Mouse (Mus musculus): ENCODE measurements at regions not wholly inside any gene's neighbourhood (a gene's known extent, or its start where the extent isn't known, plus 50 kb on each side); places are given as distances from the start of the nearest gene placed in this dataset.

DNA sequence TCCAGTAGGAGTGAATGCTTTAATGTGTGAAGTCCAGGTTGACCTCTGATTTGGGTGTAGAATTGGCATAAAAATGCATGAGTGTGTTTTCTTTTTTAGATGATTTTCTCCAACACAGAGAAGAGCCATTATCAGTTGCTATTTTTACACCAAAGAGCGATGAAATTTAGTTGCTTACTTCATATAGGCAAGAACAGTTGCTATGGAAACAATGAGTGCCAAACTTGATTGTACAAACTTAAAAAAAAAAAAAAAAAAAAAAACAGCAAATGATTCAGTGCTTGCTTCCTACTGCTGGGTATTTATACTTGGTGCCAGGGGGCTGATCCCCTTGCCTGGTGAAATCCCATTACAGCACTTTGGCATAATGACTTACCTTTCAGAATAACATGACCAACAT, 268.0 kb downstream of the Sec23a start:
- peak in 1 of 2 experiments; percentile 17 for DNase-seq (ENCODE audit: low spot score in 2 of 2)

DNA sequence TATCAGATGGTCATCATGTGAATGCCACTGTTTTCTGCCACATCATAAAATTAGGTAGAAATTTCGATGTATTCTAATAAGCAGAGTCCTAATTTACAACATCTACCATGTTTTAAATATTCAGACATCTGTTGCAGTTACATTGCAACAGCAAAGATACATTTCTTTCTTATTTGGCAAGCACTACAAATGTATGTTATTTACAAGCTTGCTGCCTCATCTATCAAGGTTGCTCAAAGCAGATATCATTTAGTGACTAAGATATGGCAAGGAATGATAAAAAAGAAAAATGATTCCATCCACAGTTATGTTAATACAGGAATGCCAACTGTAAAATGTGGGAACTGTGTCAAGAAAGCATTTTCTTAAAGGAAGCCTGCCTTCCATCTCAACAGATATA, 283.7 kb downstream of the Sec23a start:
- DNase-seq (ENCODE audit: low spot score in 2 of 2): no peak

DNA sequence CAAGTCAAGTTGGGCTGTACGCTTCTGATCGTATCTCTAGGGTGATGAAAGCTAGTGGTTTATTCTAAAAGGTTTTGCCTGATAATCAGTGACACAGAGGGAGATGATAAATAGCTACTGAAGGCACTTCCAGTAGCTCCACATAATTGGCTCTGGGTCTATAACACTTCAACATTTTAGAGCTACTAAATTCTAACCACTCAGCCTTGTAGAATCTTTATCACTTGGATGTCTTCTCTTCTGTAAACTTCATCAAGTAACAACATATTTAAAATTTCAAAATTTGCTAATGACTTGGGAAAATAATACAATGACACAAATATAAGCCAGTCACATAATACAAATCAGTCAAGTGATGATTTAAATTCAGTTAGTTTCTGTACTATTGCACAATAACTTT, 284.3 kb downstream of the Sec23a start:
- no peak for DNase-seq (ENCODE audit: low spot score in 2 of 2)

DNA sequence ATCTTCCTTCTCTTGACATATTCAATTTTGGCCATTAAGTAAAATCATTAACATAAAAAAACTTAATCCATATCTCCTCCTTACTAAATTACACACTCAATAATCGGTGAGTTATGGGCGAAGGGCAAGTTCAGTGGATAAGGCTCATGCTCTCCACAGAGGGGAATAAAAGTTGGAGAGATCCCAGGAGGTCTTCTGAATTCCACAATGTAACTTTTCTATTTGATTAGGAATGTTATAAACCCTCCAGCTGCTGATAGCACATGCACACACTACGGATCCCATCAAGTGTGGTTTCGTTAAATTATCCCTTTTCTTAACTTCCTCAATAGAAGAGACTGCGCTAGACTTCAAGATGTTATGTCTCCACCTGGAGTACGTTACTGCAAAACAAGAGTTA, 293.9 kb downstream of the Sec23a start:
- DNase-seq (ENCODE audit: low spot score in 2 of 2): no peak

DNA sequence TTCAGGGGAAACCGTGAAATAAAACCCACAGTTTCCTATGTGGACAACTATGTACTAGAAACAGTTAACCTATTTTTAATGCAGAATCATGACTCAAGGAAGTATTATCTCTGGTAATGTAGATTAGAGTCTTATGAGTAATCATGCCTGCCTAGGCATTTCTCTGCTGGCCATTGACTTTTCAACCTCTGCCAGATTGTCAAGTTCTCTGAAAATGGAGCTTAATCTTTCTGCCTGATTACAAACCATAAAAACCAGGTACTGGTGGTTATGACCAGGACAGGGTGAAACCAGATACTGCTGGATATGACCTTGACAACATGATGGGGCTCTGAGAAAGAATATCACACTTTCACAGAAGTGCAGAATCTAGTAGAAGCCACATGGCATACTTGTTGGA, 297.6 kb downstream of the Sec23a start:
- DNase-seq (ENCODE audit: low spot score in 2 of 2): no peak

GRCm38 (mm10) chr12:58695680-58696079, 316.1 kb downstream of the Sec23a start:
- DNase-seq (ENCODE audit: low spot score in 2 of 2): no peak

DNA sequence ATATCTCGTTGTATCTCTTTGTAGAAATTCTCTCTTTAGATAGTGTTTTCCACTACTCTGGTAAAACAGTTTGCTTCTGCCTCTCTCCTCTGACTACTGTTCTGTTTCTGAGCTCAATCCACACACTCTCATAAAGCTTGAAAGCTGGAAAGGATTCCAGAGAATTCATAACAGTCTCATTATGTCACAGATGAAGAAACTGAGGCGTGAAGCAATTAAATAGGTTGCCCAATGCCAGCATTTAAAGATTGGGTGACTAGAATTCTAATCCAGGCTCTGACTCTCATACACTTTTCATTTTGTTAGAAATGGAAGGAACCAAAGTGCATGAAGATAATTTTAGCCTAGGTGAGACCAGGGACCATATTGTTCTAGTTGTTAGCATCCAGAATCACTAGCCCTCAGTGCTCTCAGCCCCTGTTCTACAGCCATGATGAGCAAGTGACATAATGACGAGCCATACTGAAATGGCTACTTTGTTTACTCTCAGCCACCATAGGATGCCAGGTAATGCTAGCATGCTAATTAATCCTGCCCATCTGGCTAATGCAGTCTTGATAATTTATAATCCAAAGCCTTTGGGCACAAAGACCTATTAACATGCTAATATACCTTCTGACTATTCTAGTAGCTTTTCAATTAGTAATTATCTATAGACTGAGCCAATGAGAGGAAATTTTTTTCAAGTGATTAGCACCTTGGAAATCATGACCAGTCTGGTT, 341.7 kb downstream of the Sec23a start:
- no peak for DNase-seq (ENCODE audit: low spot score in 2 of 2)

- peak in 1 of 2 experiments; percentile 26 for DNase-seq (ENCODE audit: low spot score in 2 of 2)
These were observed 357.2 kb downstream of the Sec23a start for GRCm38 (mm10) chr12:58654530-58655056.

DNA sequence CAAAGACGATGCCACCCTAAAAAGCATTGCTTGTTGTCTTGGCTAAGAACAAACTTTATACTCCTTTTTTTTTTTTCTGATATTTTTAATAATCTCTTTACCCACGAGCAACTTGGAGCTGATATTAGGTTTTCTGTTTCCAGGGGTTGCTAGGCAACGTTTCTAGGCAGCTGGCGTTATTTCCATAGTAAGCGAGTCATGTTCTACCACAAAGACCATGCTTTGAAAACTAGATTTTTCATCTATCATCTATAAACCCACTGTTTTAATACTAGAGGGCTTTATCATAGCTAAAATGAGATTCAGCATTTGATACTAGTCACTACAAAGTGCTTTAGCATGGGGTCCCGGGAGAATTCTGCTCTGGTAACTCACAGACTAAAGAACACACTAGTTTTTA, 358.1 kb downstream of the Sec23a start:
- DNase-seq (ENCODE audit: low spot score in 2 of 2): no peak

DNA sequence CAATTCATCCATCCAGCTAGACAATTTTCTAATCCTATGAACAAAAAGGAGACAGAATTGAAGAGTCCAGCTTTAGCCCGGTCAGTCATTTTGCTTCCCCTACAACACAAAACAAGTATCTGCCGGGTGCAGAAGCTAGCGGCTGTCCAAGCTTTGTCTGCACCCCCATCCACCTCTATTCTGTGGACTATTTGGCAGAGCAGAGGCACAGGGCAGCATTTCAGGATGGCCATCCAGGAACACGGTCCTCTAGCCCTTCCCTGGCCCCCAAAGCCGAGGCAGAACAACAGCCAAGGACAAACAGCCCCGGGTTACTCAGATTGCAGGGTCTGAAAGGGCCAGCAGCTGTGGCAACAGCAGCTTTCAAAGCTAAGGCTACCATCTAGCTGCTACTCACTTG, 358.6 kb downstream of the Sec23a start:
- no peak for DNase-seq (ENCODE audit: low spot score in 2 of 2)

GRCm38 (mm10) chr12:58652701-58653100, 359.1 kb downstream of the Sec23a start:
- DNase-seq (ENCODE audit: low spot score in 2 of 2): no peak

DNA sequence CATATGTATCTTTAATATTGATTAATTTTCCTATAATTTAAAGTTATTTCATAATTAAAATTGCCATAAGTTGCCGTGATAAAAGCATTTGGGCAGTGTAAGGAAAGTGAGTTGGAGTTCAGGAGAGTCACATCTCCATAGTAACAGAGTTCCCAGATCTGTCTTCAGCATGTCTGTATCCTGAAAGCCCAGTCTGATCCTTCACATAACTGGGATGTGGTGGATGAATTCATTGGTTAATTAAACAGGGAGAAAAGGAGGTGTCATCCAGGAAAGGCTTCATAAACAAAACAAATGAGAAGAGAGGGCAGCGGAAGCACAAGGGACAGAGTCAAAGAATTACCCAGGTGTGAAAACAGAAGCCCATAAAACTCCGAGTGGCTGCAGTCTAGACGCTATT, 363.5 kb downstream of the Sec23a start:
- DNase-seq (ENCODE audit: low spot score in 2 of 2): no peak

DNA sequence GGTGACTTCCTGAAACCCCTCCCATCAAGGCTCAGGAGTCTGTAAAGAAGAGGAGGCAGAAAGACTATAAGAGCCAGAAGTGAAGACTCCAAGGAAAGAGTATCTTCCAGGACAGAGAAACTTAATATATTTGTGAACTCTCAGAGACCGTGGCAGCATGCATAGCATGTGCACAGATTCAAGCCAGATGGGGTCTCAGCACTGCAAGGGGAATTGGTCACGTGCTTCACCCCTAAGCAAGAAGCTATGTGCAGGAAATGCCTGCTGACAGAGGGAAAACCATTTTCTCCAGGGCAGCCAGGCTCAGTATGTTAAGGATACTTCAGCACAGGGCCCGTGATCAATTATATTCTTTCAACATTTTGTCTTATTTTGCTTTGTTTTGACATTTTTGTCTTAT, 368.0 kb downstream of the Sec23a start:
- DNase-seq (ENCODE audit: low spot score in 2 of 2): no peak

DNA sequence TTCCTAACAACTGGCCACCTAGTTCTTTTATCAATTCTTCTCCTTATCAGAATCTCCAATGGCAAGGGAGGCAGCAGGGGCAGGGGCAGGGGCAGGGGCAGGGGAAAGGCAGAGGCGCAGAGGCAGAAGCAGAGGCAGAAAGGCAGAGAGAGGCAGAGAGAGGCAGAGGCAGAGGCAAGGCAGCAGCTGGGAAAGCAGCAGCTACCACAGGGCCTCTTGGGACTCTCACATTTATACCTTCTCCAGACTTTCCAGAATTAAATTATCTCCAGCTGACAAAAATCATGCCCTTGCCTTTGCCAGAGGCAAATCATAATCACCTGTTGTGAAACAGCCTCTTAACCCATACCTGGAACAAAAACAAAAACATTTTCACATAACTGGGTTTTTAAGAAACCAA, 370.4 kb upstream of the Clec14a start:
- DNase-seq (ENCODE audit: low spot score in 2 of 2): no peak

DNA sequence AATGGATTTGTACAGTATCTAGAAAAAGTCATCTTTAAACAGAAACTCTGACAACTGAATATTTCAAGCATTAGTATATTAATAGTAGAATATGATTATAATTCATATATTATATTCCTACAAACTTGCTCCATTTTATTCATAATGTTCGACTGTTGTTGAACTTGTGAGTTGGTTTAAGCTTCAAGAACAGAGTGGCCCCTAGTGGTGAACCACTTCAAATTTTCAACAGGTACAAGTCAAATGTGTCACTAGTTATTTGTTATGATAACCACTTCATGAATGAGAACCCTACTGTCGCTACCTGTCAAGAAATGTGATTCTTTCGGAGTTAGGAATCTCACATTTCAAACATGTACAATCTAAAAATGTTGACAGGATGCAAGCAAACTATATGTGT, 369.2 kb upstream of the Clec14a start:
- no peak for DNase-seq (ENCODE audit: low spot score in 2 of 2)

- DNase-seq (ENCODE audit: low spot score in 2 of 2): no peak
These were observed 363.4 kb upstream of the Clec14a start for GRCm38 (mm10) chr12:58632529-58632928.

GRCm38 (mm10) chr12:58628817-58629216, 359.7 kb upstream of the Clec14a start:
- DNase-seq (ENCODE audit: low spot score in 2 of 2): no peak

GRCm38 (mm10) chr12:58625144-58625543, 356.1 kb upstream of the Clec14a start:
- DNase-seq (ENCODE audit: low spot score in 2 of 2): no peak

DNA sequence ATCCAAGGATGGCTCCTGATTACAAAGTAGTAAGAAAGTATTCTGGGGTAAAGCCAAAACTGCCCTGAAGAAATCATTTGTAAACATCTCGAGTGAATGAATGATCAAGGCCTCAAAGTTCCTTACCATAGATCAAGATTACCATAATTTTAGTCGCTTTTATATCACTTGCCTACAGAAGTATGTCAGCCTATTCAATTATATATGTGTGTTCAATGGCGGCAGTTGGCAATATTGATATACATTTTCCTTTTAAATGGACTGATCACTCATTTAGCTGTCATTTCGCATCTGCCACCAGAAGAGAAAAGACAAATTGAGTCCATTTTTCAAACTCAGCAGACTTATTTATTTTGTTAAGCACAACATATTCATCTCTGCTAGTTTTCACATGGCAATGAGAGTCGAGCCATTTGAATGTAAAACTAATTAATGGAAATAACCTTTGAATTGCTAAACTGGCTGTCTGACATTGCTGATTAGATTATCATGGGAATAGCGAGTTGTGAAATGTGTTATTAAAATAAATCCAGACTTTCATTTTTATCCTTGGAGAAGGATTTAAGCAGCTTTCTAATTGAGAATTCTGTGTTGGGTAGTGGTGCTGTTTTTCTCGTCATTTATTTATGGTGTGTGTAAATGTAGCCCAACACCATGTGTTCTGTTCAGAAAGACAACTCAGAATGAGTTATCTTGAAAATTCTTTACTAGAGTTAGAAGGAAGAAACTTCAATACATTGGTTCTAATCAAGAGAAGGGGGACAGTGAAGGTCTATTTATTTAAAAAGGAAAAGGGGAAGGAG, 350.6 kb upstream of the Clec14a start:
- no peak for DNase-seq (ENCODE audit: low spot score in 2 of 2)

- DNase-seq (ENCODE audit: low spot score in 2 of 2): no peak
These were observed 325.7 kb upstream of the Clec14a start for GRCm38 (mm10) chr12:58594781-58595180.

DNA sequence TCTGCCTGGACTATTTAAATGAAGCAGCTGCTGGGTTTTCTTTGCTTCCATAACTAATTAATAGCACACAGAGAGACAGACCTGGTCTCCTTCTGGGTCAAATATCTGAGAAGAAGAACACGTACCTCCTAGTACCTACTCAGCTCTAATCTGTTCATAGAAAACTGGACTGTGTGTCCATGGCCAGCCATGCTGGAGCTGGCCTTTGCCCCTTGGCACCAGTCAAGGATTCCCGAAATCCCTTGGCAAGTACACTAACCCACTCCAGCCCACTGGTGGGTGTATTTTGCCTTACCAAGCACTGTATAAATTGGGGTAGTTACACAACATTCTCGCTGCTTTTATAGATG, 322.4 kb upstream of the Clec14a start:
- DNase-seq (ENCODE audit: low spot score in 2 of 2): no peak

GRCm38 (mm10) chr12:58590547-58591479, 321.7 kb upstream of the Clec14a start:
- DNase-seq (ENCODE audit: low spot score in 2 of 2): no peak
